Mouse (Mus musculus) heart, embryonic 15.5 days (tissue): Measurements from ENCODE around the gene Synj1. TPM values are rescaled to one million over a fixed set of nuclear protein-coding genes. Genes with fewer than 3 reads are reported as not detected.
A peak's percentile ranks its signal among the peaks of the same experiment; 100 is the strongest.

Experiments
- ATAC-seq: fragments of 200-750 bp; cut with Nextera tagmentation; replicated peaks from 2 replicates; pipeline ENCODE4 v1.8.0; 2017; ENCODE audit warnings: low read depth, moderate TSS enrichment; ENCODE audit not compliant: insufficient number of reproducible peaks, insufficient read depth, low FRiP score
- H3K27ac ChIP-seq: fragments of 300-500 bp; sonication (generic); 2 replicates; pipeline ENCODE4 v1.5.1; 2015; ENCODE audit warnings: mild to moderate bottlenecking, inconsistent platforms
- H3K27me3 ChIP-seq: fragments of 300-500 bp; sonication (generic); 2 replicates; pipeline ENCODE4 v1.6.1; 2015; ENCODE audit warnings: inconsistent platforms
- H3K36me3 ChIP-seq: fragments of 300-500 bp; sonication (generic); 2 replicates; pipeline ENCODE4 v1.6.1; 2015; ENCODE audit warnings: mild to moderate bottlenecking, inconsistent platforms
- H3K4me1 ChIP-seq: fragments of 300-500 bp; sonication (generic); replicated peaks from 2 replicates; pipeline ENCODE4 v1.6.1; 2015; ENCODE audit warnings: inconsistent platforms
- H3K4me2 ChIP-seq: fragments of 300-500 bp; sonication (generic); 2 replicates; pipeline ENCODE4 v1.6.1; 2015; ENCODE audit warnings: inconsistent platforms, mild to moderate bottlenecking, moderate library complexity
- H3K4me3 ChIP-seq: fragments of 300-500 bp; sonication (generic); 2 replicates; pipeline ENCODE4 v1.5.1; 2015; ENCODE audit warnings: mild to moderate bottlenecking, inconsistent platforms
- H3K9ac ChIP-seq: fragments of 300-500 bp; sonication (generic); 2 replicates; pipeline ENCODE4 v1.6.1; 2015; ENCODE audit warnings: mild to moderate bottlenecking, inconsistent platforms
- H3K9me3 ChIP-seq: fragments of 300-500 bp; sonication (generic); replicated peaks from 2 replicates; pipeline ENCODE4 v1.6.1; 2016; ENCODE audit warnings: inconsistent platforms
- WGBS: fragments of 180-500 bp; shearing (Covaris S2); methylation state at CpG from one replicate; pipeline ENCODE4 v1.1.7; 2015; ENCODE audit warnings: mixed read lengths; 5-methylcytosine and 5-hydroxymethylcytosine counted together
- polyA plus RNA-seq: library from polyadenylated mRNA; unstranded; fragments of >200 nt; fragmentation: Nextera tagmentation; extraction: Ambion mirVana; gene quantifications from 2 replicates; pipeline ENCODE4 v1.2.1, GENCODE M21; 2015

Gene Synj1
- polyA plus RNA-seq, 1 experiment from 2014 or later: 10.3 TPM

- peak within 1 kb of the TSS; percentile 81 for H3K9ac ChIP-seq
- H3K4me2 ChIP-seq: peak within 1 kb of the TSS; percentile 92
- peaks cover 5% of the 10 kb centered on the region; the same call in 1 of the 2 replicates for H3K4me1 ChIP-seq
- H3K27me3 ChIP-seq: no peaks in the 10 kb centered on the region
- ATAC-seq: peak; percentile 95
- under 1% methylated on average over 56 of the region's 56 CpGs for WGBS
- H3K4me3 ChIP-seq: peak within 1 kb of the TSS; percentile 92
- peak within 1 kb of the TSS; percentile 90 for H3K27ac ChIP-seq
- H3K9me3 ChIP-seq: no peaks in the 10 kb centered on the region
- peaks cover 8% of the 10 kb centered on the region; the same call in 1 of the 2 replicates for H3K36me3 ChIP-seq
Observed at GRCm38 (mm10) chr16:90934687-90935328, 76.3 kb downstream of the Synj1 start, which contains the start of gene Cfap298. TSS of gene Cfap298 (minus strand) at chr16:90935114.

GRCm38 (mm10) chr16:90934193-90934686, 76.9 kb downstream of the Synj1 start:
- H3K27ac ChIP-seq: peak overlapping the region; percentile 90
- H3K4me2 ChIP-seq: peak overlapping the region; percentile 92
- H3K4me3 ChIP-seq: peak overlapping the region; percentile 92
- no peaks in the 10 kb centered on the region for H3K27me3 ChIP-seq
- ATAC-seq: peak; percentile 47
- H3K4me1 ChIP-seq: peaks cover 5% of the 10 kb centered on the region; the same call in 1 of the 2 replicates
- under 1% methylated on average over 38 of the region's 38 CpGs for WGBS
- H3K9ac ChIP-seq: peak overlapping the region; percentile 81
- no peaks in the 10 kb centered on the region for H3K9me3 ChIP-seq
- peaks cover 12% of the 10 kb centered on the region; the same call in 1 of the 2 replicates for H3K36me3 ChIP-seq

GRCm38 (mm10) chr16:90933534-90934176, 77.5 kb downstream of the Synj1 start:
- H3K4me2 ChIP-seq: peak overlapping the region; percentile 92
- H3K36me3 ChIP-seq: peaks cover 14% of the 10 kb centered on the region; the same call in 1 of the 2 replicates
- H3K4me1 ChIP-seq: peaks cover 5% of the 10 kb centered on the region; the same call in 1 of the 2 replicates
- no peaks in the 10 kb centered on the region for H3K9me3 ChIP-seq
- whole genome bisulfite sequencing: 23% methylated on average over 13 of the region's 13 CpGs
- no peaks in the 10 kb centered on the region for H3K27me3 ChIP-seq
- ATAC-seq: no peak
- peak overlapping the region; percentile 81 for H3K9ac ChIP-seq
- peak overlapping the region; percentile 90 for H3K27ac ChIP-seq
- H3K4me3 ChIP-seq: peak overlapping the region; percentile 92

GRCm38 (mm10) chr16:90927446-90927845, 83.7 kb downstream of the Synj1 start:
- 88% methylated on average over 4 of the region's 4 CpGs for WGBS
- H3K36me3 ChIP-seq: peaks cover 11% of the 10 kb centered on the region; the same call in 1 of the 2 replicates
- H3K9ac ChIP-seq: no peak overlapping the region
- H3K4me3 ChIP-seq: no peak overlapping the region
- no peak for ATAC-seq
- no peak overlapping the region for H3K4me2 ChIP-seq
- H3K27ac ChIP-seq: no peak overlapping the region
- H3K9me3 ChIP-seq: no peaks in the 10 kb centered on the region
- no peaks in the 10 kb centered on the region for H3K27me3 ChIP-seq
- H3K4me1 ChIP-seq: 0 out of 2 replicates have a peak, but pooled peaks cover 2% of the 10 kb centered on the region

GRCm38 (mm10) chr16:90925461-90925860, 85.6 kb downstream of the Synj1 start:
- no peak overlapping the region for H3K9ac ChIP-seq
- 0 out of 2 replicates have a peak, but pooled peaks have one; percentile 15 for ATAC-seq
- no peak overlapping the region for H3K4me3 ChIP-seq
- H3K4me1 ChIP-seq: peaks cover 8% of the 10 kb centered on the region
- no peak overlapping the region for H3K27ac ChIP-seq
- no peaks in the 10 kb centered on the region for H3K9me3 ChIP-seq
- WGBS: 23% methylated on average over 5 of the region's 5 CpGs
- H3K4me2 ChIP-seq: no peak overlapping the region
- peaks cover 11% of the 10 kb centered on the region; the same call in 1 of the 2 replicates for H3K36me3 ChIP-seq
- no peaks in the 10 kb centered on the region for H3K27me3 ChIP-seq

GRCm38 (mm10) chr16:90924606-90925370, 86.3 kb downstream of the Synj1 start:
- Histone ChIP-seq H3K36me3 (peaks cover 11% of the 10 kb centered on the region; the same call in 1 of the 2 replicates), H3K27me3 (no peaks in the 10 kb centered on the region), H3K4me3 (no peak overlapping the region), H3K4me1 (peaks cover 8% of the 10 kb centered on the region), H3K4me2 (no peak overlapping the region), H3K27ac (0 out of 2 replicates have a peak overlapping the region, but pooled peaks have one; percentile 40), H3K9me3 (no peaks in the 10 kb centered on the region), H3K9ac (no peak overlapping the region)
- 76% methylated on average over 13 of the region's 13 CpGs for WGBS
- ATAC-seq: peak; percentile 45; the same call in 1 of the 2 replicates

GRCm38 (mm10) chr16:90921471-90922159, 89.5 kb downstream of the Synj1 start:
- Histone ChIP-seq H3K27me3 (0 out of 2 replicates have a peak, but pooled peaks cover 3% of the 10 kb centered on the region), H3K4me1 (peaks cover 8% of the 10 kb centered on the region), H3K4me2 (no peak overlapping the region), H3K4me3 (no peak overlapping the region), H3K9me3 (no peaks in the 10 kb centered on the region), H3K36me3 (no peaks in the 10 kb centered on the region), H3K9ac (no peak overlapping the region), H3K27ac (peak overlapping the region; percentile 32; the same call in 1 of the 2 replicates)
- peak; percentile 77 for ATAC-seq
- WGBS: 31% methylated on average over 10 of the region's 10 CpGs

GRCm38 (mm10) chr16:90917156-90917555, 94.0 kb downstream of the Synj1 start:
- ATAC-seq: no peak
- Histone ChIP-seq H3K9me3 (no peaks in the 10 kb centered on the region), H3K4me1 (peaks cover 13% of the 10 kb centered on the region), H3K4me2 (no peak overlapping the region), H3K4me3 (no peak overlapping the region), H3K9ac (no peak overlapping the region), H3K36me3 (no peaks in the 10 kb centered on the region), H3K27ac (no peak overlapping the region), H3K27me3 (0 out of 2 replicates have a peak, but pooled peaks cover 8% of the 10 kb centered on the region)
- 83% methylated on average over 8 of the region's 8 CpGs for WGBS

GRCm38 (mm10) chr16:90916040-90916481, 95.0 kb downstream of the Synj1 start:
- Histone ChIP-seq H3K9ac (no peak overlapping the region), H3K9me3 (no peaks in the 10 kb centered on the region), H3K27ac (peak overlapping the region; percentile 57), H3K4me2 (peak overlapping the region; percentile 22), H3K4me3 (no peak overlapping the region), H3K36me3 (no peaks in the 10 kb centered on the region), H3K27me3 (0 out of 2 replicates have a peak, but pooled peaks cover 8% of the 10 kb centered on the region), H3K4me1 (peaks cover 7% of the 10 kb centered on the region)
- peak; percentile 66; the same call in 1 of the 2 replicates for ATAC-seq
- 23% methylated on average over 12 of the region's 12 CpGs for WGBS

- no peaks in the 10 kb centered on the region for H3K9me3 ChIP-seq
- H3K27me3 ChIP-seq: 0 out of 2 replicates have a peak, but pooled peaks cover 5% of the 10 kb centered on the region
- H3K36me3 ChIP-seq: no peaks in the 10 kb centered on the region
- no peak overlapping the region for H3K4me3 ChIP-seq
- H3K27ac ChIP-seq: no peak overlapping the region
- H3K4me1 ChIP-seq: peaks cover 6% of the 10 kb centered on the region; the same call in 1 of the 2 replicates
- H3K4me2 ChIP-seq: no peak overlapping the region
- no peak for ATAC-seq
- no peak overlapping the region for H3K9ac ChIP-seq
- WGBS: 88% methylated on average over 13 of the region's 13 CpGs
Observed at GRCm38 (mm10) chr16:90911766-90912165, 99.3 kb downstream of the Synj1 start.
